Mouse (Mus musculus) limb, embryonic 14.5 days (tissue): ENCODE measurements around the gene Kin. TPM values are rescaled to one million over a fixed set of nuclear protein-coding genes. Genes with fewer than 3 reads are reported as not detected.

Experiments used
- ATAC-seq: fragments of 200-750 bp; cut with Nextera tagmentation; 2 replicates; pipeline ENCODE4 v1.8.0; 2017; ENCODE audit warnings: low read depth, moderate number of reproducible peaks, moderate TSS enrichment; ENCODE audit not compliant: low FRiP score
- DNase-seq: peaks from one replicate; pipeline ENCODE4 v3.0.0-alpha.2; 2015; ENCODE audit warnings: low spot score
- H3K27ac ChIP-seq: fragments of 300-500 bp; sonication (generic); replicated peaks from 2 replicates; pipeline ENCODE4 v1.5.1; 2014; ENCODE audit warnings: low read depth, mild to moderate bottlenecking, low read length, moderate library complexity, mixed read lengths
- H3K27me3 ChIP-seq: fragments of 300-500 bp; sonication (generic); 2 replicates; pipeline ENCODE4 v1.6.1; 2014; ENCODE audit warnings: low read length, mixed read lengths; ENCODE audit not compliant: control insufficient read depth, insufficient read depth
- H3K36me3 ChIP-seq: fragments of 300-500 bp; sonication (generic); 2 replicates; pipeline ENCODE4 v1.6.1; 2014; ENCODE audit warnings: mild to moderate bottlenecking, low read length, moderate library complexity, mixed read lengths; ENCODE audit not compliant: control insufficient read depth, insufficient read depth
- H3K4me1 ChIP-seq: fragments of 300-500 bp; sonication (generic); 2 replicates; pipeline ENCODE4 v1.6.1; 2014; ENCODE audit warnings: antibody characterized with exemption, low read length, mixed read lengths; ENCODE audit not compliant: control insufficient read depth, insufficient read depth
- H3K4me2 ChIP-seq: fragments of 300-500 bp; sonication (generic); replicated peaks from 2 replicates; pipeline ENCODE4 v1.6.1; 2014; ENCODE audit warnings: low read depth, mild to moderate bottlenecking, low read length, moderate library complexity; ENCODE audit not compliant: severe bottlenecking
- H3K4me3 ChIP-seq: fragments of 300-500 bp; sonication (generic); replicated peaks from 2 replicates; pipeline ENCODE4 v1.5.1; 2014; ENCODE audit warnings: low read length
- H3K9ac ChIP-seq: fragments of 300-500 bp; sonication (generic); 2 replicates; pipeline ENCODE4 v1.6.1; 2014; ENCODE audit warnings: mild to moderate bottlenecking, low read depth, low read length, moderate library complexity; ENCODE audit not compliant: severe bottlenecking
- H3K9me3 ChIP-seq: fragments of 300-500 bp; sonication (generic); 2 replicates; pipeline ENCODE4 v1.6.1; 2016; ENCODE audit warnings: low read length; ENCODE audit not compliant: control insufficient read depth
- POLR2A ChIP-seq: fragments of 200-500 bp; IDR thresholded peaks from 2 replicates; pipeline ENCODE4 v1.8.0; 2012; ENCODE audit warnings: inconsistent platforms, mild to moderate bottlenecking, moderate library complexity, borderline replicate concordance; ENCODE audit not compliant: insufficient read depth, insufficient read length; ENCODE audit errors: extremely low read depth
- WGBS: fragments of 180-500 bp; shearing (Covaris S2); extraction: QIAGEN DNeasy Blood & Tissue Kit; methylation state at CpG from one replicate; pipeline ENCODE4 v1.1.7; 2014; 5-methylcytosine and 5-hydroxymethylcytosine counted together
- polyA plus RNA-seq, 2 experiments: library from polyadenylated mRNA; depleted of rRNA in 1 of 2; stranded (reverse) in 1 of 2; unstranded in 1 of 2; fragments of >200 nt; fragmentation: Nextera tagmentation in 1 of 2; extraction: Ambion mirVana in 1 of 2; gene quantifications; 2 replicates each; pipeline versions ENCODE4 v1.2.1 to v1.2.3; 2012 to 2014

Gene Kin
- polyA plus RNA-seq, 2 experiments = 18.5 to 25.3 TPM

DNA sequence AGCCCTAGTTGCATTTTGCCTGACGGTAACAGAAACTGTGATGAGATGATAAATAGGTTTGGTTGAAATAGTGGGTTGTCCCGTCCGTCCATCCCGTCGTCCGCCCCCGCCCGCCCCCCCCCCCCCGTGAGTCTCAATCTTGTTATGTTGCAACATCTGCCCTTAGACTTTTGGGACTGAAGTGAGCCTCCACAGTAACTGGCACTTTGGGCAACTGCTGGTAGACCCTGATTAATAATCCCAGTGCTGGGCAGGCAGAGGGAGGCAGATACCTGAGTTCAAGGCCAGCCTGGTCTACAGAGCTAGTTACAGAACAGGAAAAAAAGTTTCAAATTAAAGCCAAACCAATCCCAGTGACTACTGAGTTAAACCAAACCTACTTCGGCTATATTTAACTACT, 30.9 kb upstream of the Kin start:
- no peak for ATAC-seq
- H3K36me3 ChIP-seq = peaks cover 6% of the 10 kb centered on the region; the same call in 1 of the 2 replicates
- no peak overlapping the region for H3K9ac ChIP-seq

DNA sequence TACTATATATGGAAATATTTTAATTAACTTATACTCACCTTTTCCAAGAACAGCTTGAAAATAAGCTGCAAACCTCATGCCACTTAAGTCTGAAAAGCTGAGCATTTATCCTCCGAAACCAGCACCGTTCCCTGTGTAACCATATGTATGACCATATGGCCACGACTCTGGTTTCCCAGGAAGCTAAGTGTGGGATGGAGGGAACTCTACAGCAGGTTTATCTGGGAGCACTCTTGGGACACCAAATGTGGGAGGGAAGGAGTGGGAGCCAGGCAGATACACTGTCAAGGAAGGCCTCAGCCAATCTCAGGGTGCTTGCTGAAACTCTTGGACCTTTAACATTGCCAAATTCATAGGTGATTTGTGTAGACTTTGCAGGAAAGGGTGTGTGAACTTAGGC, 29.5 kb upstream of the Kin start:
- no peak for TF ChIP-seq POLR2A
- Histone ChIP-seq H3K36me3 (peaks cover 20% of the 10 kb centered on the region), H3K27ac (no peak overlapping the region), H3K4me3 (no peak overlapping the region), H3K9me3 (no peaks in the 10 kb centered on the region), H3K9ac (no peak overlapping the region), H3K4me2 (no peak overlapping the region), H3K4me1 (peaks cover 6% of the 10 kb centered on the region), H3K27me3 (no peaks in the 10 kb centered on the region)
- ATAC-seq (no peak), DNase-seq (no peak)
- WGBS = 80% methylated on average over 3 of the region's 3 CpGs

More for the DNA sequence above, 30.9 kb upstream of the Kin start:
- DNase-seq = no peak
- Histone ChIP-seq H3K27me3 (no peaks in the 10 kb centered on the region), H3K9me3 (no peaks in the 10 kb centered on the region), H3K27ac (no peak overlapping the region), H3K4me3 (peak overlapping the region; percentile 85), H3K4me1 (peaks cover 6% of the 10 kb centered on the region), H3K4me2 (peak overlapping the region; percentile 44)
- no peak for TF ChIP-seq POLR2A
- WGBS = 28% methylated on average over 10 of the region's 10 CpGs

DNA sequence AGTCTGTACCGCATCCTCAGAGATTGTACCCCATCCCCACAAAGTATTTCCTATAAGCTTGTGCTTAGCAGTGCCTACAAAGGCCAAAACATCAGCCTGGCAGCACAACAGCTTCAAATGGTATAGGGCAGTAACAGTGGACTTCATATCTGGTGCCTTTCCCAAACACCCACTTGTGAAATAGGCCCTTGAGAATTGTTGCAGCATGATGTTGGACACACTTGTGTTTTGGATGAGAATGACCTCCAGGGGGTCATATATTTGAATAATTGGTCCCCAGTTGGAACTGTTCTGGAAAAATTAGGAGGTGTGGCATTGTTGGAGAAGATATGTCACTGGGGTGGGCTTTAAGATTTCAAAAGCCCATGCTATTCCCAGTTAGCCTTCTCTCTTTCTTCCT, 28.4 kb upstream of the Kin start:
- DNase-seq (no peak), ATAC-seq (no peak)
- Histone ChIP-seq H3K4me1 (peaks cover 4% of the 10 kb centered on the region), H3K9ac (no peak overlapping the region), H3K27ac (no peak overlapping the region), H3K4me2 (no peak overlapping the region), H3K9me3 (no peaks in the 10 kb centered on the region), H3K4me3 (no peak overlapping the region), H3K27me3 (no peaks in the 10 kb centered on the region), H3K36me3 (peaks cover 29% of the 10 kb centered on the region)
- 94% methylated on average over 1 of the region's 1 CpGs for WGBS
- no peak for TF ChIP-seq POLR2A

DNA sequence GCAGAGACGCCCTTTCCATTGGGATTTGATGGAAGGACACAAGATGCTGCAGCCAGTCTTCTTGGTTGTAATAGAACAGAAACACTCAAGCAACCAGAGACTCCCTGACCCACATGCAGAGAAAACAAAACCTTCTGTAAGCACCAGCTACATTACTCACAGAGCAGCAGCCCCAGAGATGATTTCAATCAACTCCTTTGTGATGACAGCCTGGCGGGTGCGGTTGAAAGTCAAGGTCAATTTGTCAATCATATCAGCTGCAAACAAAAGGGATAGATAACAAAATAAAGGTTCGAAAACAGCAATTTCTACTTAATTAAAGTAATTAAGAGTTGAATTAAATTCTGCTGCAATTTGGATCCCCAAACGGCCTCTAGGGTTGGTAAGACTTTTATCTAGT, 21.6 kb upstream of the Kin start:
- no peak for TF ChIP-seq POLR2A
- Histone ChIP-seq H3K9ac (no peak overlapping the region), H3K27ac (no peak overlapping the region), H3K27me3 (no peaks in the 10 kb centered on the region), H3K4me3 (no peak overlapping the region), H3K36me3 (peaks cover 88% of the 10 kb centered on the region), H3K4me2 (no peak overlapping the region), H3K4me1 (no peaks in the 10 kb centered on the region), H3K9me3 (no peaks in the 10 kb centered on the region)
- 88% methylated on average over 5 of the region's 5 CpGs for WGBS
- no peak for ATAC-seq
- no peak for DNase-seq

DNA sequence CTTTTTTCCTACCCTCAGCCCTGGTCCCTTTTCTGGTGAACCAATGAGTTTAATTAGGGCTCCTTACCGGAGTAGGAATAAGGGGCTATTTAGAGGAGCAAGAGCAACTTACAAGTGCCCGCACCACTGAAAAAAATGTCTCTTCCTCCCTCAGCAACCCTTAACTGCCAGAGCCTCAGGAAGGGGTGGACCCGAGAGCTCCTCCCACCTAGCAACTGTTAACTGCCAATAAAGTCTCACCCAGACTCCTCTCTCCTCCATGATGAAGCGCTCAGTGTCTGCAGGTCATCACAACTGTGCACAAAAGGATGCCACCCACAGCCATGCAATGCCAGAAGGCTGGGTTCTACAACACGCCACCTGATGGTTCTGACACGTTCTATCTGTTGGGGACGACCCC, 8.6 kb upstream of the Kin start:
- Histone ChIP-seq H3K4me2 (no peak overlapping the region), H3K27ac (no peak overlapping the region), H3K27me3 (no peaks in the 10 kb centered on the region), H3K9me3 (no peaks in the 10 kb centered on the region), H3K4me1 (no peaks in the 10 kb centered on the region), H3K36me3 (peaks cover 38% of the 10 kb centered on the region), H3K9ac (no peak overlapping the region), H3K4me3 (no peak overlapping the region)
- DNase-seq (no peak), ATAC-seq (no peak)
- TF ChIP-seq POLR2A = no peak
- WGBS = 64% methylated on average over 7 of the region's 7 CpGs

DNA sequence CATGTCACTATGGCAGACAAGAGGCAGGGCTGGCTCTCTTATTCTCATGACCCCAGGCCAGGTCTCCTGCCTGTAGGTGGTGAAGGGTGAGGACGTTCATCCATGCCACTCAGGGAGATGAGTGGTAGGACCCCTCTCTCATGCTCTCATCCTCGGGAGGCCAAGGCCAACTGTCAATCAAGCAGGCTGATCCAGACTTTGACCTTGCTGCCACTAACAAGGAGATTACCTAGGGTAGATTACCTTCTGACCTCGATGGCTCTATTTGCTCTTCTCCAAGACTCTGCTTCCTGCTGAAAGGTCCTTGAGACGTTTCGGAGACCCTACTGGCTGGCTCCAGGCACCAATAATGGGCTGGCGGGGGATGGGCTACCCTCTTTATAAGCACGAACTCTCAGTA, 5.9 kb upstream of the Kin start:
- H3K4me3 ChIP-seq = no peak overlapping the region
- H3K9me3 ChIP-seq = no peaks in the 10 kb centered on the region
- no peak overlapping the region for H3K27ac ChIP-seq
- peaks cover 15% of the 10 kb centered on the region for H3K4me1 ChIP-seq
- H3K36me3 ChIP-seq = peaks cover 18% of the 10 kb centered on the region
- no peak overlapping the region for H3K9ac ChIP-seq
- ATAC-seq (no peak), DNase-seq (no peak)
- TF ChIP-seq POLR2A = no peak
- no peaks in the 10 kb centered on the region for H3K27me3 ChIP-seq
- WGBS = 81% methylated on average over 7 of the region's 7 CpGs
- no peak overlapping the region for H3K4me2 ChIP-seq
